Mouse (Mus musculus) CD4-positive helper T cell, adult 2 months (primary cell): ENCODE data around the gene Ncor1.
"Not testable (repeated sequence)": the region's sequence is repeated elsewhere in the genome, so short reads cannot be mapped to it uniquely, and the experiment has no call there.

Experiments
- DNase-seq: peaks from one replicate; pipeline ENCODE4 v3.0.0-alpha.2; 2012; ENCODE audit warnings: low read depth, missing footprints, low spot score

Ncor1 gene

DNA sequence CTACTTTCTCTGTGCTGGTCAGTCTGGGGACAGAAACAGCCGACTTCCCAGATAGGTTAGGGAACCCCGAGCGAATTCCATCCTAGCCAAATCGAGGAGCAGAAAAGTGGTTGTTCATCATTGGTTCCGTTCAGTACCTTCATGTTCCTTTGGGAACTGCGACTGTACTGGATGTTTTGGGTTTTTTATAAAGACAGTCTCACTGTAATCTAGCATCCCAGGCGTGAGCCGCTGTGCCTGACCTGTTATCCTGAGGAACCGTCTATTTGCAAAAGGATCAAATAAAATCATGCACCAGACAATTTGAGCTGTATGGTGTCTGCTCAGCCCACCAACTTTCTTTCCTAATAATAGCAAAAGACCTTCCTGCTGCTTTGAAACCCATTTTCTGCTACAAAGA is 439 bp upstream of the Ncor1 start:
- no peak for DNase-seq

DNA sequence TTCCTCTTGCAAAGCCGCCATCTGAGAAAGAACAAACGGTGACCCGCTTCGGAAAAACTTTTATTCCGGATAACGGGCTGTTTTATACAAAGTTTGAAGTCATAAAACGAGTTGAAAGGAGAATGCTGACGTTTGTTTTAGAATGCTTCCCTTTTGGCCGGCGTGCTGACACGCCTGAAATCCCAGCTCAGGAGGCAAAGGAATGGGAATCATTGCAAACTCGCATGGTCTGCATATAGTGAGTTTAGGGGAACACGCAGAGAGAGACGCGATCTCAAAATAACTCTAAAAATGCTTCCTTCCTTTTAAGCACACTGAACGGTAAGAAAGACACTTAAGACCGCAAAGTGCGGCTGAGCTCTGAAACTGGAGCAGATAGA is 460 bp downstream of the Ncor1 start:
- no peak for DNase-seq

DNA sequence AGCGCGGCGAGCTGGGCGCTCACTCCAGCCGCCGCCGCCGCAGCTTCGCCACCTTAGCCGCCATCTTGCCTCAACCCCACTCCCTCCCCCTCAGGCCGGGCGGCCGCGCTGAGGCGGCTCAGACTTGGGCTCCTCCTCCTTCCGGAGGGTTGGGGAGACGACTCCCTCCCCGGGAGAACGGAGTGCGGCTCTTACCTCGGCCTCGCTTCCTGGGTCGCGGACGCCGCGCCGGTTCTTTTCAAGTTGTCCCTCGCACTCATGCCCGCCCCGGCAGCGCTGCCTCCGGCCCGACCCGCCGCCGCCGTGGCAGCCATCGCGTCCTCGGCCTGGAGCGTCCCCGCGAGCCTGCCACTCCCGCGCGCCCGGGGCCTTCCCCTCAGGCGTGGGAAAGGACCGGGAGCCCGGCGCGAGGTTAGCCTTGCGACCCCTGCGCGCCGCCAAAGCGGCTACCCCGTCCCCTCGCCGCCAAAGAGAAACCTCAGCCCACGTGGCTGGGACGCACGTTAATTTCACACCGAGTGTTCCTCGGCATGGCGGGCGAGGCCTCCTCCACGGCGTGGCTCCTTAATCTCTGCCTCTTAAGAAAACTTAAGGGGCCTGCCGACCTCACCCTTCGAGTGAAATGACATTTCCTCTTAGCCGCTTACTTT is 975 bp downstream of the Ncor1 start:
- peak; percentile 94 for DNase-seq

DNA sequence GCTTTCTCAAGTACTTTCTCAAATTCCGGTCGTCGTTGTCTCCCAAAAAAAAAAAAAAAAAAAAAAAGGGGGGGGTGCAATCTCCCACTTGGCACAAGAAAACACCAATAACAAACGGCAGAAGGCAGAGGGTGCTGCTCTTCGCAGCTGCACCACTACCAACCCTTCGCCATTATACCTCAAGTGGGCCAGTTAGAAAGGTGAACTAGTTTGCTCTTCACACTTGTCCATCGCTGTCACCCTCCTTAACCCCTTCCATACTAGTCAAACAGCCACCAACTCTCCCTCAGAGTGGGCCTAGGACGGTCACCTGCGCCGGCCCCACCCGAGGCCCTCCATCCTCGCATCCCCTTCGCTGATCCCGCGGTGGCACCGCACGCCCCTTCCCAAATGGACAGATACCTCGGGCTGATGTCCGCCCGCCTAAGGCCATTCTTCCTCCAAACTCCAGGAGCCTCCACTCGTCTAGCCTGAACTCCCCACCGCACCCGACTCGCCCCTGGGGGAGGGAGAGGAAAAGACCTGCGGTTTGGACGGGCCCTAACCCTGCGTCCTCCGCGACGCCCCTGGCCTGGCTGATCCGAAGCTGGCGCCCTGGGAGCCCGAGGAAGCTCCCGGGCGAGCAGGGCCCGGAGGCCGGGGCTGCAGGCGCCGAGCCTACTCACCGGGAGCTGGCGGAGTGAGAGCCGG is 1.7 kb downstream of the Ncor1 start:
- peak; percentile 74 for DNase-seq

DNA sequence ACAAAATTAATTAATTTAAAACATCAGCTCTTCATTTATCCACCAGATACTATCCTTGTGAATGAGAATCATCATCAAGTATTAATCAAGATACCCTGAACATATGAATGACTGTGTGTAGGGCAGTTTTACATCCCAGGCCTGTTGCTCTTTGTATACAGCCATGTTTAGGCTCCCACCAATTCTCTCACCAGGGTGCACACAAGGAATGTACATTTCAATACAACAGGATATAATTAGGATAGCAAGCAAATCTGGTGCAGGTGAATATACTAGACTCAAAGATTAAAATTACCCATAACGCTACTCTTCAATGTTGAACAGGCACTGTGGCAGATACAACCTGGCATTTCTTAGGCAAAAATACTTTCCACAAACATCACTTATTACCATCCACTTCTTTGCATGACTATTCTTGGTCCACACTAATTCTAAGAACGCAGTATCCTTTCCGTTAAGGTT is 2.3 kb downstream of the Ncor1 start:
- DNase-seq: no peak

DNA sequence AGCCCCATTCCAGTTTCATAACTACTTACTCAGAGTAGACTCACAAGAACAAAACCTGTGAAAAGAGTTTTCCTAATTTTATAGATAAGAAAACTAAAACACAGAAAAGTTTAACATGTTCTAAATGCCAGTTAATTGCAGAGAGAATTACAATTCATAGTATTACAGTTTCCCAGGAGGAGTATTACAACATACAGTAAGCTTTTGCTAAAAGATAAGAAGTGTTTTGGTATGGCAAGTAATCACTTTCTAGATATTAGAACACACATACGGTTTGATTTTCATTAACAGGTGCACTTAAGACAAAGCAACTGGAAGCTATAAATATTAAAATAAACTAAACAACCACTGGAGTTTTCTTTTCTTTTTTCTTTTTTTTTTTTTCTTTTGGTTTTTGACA is 3.1 kb downstream of the Ncor1 start:
- no peak for DNase-seq

DNA sequence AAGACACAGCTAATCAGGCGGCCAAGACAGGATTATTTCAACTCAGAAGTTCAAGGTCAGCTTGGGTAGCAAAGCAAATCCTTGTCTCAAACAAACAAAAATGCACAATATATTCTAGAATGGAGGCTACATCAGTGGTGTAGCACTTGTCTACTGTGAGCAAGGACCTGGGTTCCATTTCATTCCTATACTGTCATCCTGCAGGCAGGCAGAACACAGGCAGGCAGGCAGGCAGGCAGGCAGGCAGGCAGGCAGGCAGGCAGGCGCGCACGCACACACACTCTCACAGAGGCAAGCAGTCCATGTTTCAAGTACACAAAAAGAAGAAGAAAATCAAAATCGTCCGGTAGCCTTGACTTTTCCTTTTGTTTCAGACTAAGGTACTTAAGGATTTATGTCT is 9.4 kb downstream of the Ncor1 start:
- DNase-seq: no peak

DNA sequence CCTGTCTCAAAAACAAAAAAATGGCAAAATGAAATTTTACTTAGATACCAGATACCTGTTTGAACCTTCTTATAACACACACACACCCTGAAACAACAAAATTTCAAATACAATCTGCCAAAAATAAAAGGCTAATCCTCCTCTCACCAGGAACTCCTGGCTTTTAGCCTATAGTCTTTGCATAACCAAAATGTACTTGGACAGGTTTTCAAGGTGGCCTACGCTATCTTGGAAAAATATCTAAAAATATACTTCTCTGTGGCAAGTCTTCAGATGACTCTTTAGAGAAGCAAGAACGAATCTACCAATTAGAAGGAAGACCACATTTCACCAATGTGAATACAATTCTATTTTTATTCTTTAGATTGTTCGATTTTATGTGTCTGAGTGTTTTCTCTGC is 12.5 kb downstream of the Ncor1 start:
- no peak for DNase-seq

DNA sequence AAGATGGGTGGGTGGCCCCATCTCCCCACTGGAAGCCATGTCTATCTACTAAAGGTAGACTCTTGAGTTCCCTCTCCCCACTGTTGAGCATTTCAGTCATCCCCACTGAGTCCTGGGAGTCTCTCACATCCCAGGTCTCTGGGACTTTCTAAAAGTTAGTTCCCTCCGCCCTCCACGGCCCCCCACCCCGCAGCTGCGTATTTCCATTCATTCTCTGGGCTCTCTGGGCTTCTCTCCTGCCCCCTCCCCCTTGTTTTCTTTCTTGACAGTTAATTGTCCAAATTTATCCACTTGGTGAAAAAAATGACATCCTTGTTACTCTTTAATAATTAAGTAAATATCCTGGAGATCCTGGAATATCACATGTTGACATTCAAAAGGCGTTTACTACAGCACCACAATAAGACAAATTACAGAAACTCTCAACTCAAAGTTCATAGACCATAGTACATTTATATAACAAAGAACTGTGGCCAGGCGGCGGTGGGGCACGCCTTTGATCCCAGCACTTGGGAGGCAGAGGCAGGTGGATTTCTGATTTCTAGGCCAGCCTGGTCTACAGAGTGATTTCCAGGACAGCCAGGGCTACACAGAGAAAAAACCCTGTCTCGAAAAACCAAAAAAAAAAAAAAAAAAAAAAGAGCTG is 17.5 kb downstream of the Ncor1 start:
- DNase-seq: no peak

DNA sequence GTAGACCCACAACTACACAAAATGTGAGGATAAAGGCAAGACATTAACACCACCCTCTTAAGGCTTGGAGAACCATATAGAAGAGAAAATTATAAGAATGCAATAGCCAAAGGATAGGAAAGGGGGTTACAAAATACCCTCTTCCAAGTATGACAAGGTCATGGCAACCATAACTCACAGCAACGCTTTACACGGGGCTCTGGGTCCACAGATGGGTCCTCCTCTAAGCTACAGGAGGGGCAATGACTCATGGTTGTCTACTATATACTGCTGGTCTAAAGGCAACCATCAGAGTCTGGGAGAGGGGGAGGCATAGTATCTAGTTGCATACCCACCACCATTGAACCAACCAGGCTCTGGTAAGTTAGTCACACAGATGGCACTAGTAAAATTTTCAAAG is 26.1 kb downstream of the Ncor1 start:
- no peak for DNase-seq

DNA sequence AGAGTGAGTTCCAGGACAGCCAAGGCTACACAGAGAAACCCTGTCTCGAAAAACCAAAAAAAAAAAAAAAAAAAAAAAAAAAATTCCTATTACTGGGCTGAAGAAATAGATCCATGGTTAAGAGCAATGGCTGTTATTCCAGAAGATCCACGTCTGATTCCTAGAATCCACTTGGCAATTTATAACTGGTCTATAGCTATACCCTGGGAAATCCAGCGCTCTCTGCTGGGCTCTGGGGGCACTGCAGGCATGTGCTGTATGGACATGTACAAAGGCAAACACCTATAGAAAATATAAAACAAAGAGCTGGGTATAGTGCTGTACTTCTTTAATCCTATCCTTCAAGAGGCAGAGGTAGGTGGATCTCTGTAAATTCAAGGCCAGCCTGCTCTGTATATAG is 31.2 kb downstream of the Ncor1 start:
- peak; percentile 47 for DNase-seq

DNA sequence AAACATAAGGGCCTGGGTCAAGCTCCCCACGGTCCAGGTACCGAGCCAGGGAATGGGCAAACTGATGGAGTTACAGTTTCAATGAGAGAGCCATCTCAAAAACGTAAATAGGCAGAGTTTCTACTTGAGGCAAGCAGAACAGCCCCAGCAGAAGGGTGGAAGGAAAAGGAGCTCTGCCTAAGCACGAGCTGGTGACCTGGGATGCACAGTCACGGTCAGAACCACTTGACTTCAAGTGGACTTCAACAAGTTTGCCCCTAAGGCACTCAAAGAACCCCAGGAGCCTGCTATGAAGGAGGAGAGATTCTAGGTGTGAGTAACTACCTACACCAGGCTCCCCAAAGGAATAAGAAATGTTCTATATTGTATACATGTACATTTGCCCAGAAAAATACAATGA is 32.1 kb downstream of the Ncor1 start:
- DNase-seq: no peak

DNA sequence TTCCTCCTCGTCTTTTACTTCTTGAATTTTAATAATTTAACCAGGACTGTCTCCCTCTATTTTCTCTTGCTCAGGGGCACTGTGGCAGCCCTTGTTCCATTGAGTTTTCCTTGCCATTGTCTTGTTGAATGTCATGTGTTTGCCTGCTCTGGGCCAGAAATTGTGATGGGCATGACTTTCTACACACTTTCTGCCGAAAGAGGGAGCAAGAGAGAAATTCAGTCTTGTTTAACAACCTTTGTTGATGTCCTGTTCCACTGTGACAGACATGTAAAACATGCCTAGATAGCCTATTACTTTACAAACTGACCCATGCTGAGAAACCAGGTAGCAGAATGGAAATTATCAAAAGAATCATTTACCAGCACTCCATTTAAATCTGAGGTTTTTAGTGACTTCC is 33.8 kb downstream of the Ncor1 start:
- DNase-seq: no peak

DNA sequence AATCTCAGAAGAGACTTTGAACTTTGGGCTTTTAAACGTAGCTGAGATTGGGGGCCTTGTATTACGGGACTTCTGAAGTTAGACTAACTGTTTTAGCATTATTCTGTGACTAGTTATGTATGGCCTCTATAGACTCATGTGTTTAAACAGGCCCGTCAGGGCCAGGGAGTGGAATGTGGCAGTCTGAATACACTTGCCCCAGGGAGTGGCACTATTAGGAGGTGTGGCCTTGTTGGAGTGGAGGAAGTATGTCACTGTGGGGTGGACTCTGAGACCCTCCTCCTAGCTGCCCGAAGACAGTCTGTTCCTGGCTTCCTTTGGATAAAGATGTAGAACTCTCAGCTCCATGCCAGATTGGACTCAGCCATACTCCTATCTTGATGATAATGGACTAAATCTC is 43.3 kb downstream of the Ncor1 start:
- DNase-seq: no peak

DNA sequence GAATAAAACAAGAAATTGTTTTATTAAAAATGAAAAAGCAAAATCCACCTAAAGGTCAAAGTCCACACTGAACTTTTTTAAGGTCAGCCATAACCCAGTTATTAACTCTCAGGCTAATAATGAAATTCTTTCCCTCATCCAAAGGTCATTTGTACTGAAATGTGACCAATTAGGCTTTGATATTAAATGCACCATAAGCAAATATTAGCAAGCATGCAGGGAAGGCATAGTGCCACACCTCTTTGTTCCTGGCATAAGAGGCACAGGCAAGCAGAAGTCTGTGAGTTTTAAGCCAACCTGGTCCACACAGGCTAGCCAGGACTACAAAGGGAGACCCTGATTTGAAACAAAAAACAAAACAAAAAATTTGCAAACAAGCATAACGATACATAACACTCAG is 48.7 kb downstream of the Ncor1 start:
- no peak for DNase-seq

DNA sequence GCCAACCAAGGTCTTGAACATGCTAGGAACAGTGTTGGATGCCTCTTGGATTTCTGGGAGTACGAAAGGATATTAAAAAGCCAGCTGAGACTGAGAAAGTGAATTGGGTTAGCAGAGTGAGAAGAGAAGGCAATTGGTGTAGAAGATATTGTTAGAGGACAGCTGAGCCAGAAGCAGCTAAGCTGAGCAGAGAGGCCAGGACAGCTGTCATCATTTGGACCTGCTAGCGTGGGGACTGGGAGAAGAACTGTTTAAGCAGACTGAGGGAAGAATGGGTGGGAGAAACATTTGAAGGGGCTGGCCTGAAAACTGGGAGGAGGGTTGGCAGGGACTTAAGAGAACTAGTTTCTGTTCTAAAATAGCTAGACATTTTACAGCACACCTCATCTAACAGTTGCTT is 49.5 kb downstream of the Ncor1 start:
- DNase-seq: no peak

DNA sequence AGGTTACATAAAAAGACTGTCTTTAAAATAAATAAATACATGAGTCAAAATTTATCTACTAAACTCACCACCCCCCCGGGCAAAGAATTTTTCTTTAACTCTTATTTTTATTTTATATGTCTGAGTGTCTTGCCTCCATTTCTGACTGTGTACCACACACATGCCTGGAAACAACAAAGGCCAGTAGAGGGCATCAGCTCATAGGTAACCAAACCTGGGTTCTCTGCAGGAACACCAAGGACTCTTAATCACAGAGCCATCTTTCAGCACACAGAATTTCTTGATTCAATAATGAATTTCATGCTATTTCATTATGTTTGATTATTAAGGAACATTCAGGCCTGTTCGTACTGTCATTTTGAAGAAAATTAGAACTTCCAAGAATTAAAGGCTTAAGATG is 61.9 kb downstream of the Ncor1 start:
- DNase-seq: peak; percentile 48

DNA sequence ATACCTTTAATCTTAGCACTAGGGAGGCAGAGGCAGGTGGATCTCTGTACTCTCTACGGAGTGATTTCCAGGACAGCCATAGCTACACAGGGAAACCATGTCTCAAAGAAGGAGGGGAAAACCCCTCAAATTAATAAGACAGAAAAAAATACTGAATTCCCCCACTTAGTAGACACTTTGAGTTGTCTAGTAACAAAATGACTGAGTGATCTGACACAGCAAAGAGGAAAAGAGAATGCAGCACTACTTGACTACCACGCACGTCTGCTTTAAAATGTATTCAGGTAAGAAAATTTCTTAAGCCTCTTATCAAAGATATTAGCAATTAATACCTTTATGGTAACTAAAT is 70.0 kb downstream of the Ncor1 start:
- DNase-seq: no peak

DNA sequence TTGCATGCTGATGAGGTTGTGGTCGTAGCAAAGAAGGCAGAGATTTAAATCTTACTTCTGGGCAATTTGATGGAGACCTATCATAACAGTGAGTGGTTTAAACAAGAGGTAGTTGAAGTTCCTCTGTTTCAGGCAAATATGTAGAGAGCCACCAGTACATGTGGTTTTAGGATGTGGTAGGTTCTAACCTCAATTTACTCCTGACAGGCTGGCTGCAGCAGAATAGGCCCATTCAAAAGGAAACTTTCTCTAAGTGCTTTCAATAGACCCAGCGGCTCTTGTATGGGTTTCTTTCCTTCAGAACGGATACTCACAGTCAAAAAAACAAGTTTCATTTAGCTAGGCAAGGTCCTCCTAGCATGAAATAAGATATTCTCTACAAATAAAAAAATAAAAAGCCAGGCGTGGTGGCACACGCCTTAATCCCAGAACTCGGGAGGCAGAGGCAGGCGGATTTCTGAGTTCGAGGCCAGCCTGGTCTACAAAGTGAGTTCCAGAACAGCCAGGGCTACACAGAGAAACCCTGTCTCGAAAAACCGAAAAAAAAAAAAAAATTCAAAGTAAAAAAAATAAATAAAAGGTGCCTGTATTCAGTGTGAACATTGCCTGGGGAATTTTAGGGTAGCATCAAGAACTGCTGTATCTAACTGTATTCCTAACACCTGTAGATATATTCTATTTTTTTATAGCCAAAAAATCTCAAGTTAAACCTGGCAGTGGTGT is 70.6 kb downstream of the Ncor1 start:
- DNase-seq: peak; percentile 65

DNA sequence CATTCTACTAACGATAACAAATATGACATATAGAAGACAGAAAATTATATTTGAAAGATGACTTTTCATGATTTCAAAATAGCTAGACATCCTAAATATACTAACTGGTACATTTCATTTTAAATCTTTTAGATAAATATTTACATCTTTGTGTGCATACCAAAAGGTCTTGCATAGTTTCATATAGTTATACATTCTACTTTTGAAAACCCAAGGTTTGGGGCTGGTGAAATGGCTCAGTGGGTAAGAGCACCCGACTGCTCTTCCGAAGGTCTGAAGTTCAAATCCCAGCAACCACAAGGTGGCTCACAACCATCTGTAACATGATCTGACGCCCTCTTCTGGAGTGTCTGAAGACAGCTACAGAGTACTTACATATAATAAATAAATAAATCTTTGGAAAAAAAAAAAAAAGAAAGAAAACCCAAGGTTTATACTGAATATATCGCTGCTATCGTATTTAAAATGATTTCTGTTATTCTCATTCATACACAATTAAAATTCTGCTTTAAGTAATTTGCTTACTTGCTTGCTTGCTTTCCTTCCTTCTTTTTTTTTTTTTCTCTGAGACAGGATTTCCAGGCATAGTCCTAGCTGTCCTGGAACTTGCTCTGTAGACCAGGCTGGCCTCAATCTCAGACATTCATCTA is 81.0 kb downstream of the Ncor1 start:
- DNase-seq: not testable (repeated sequence)

DNA sequence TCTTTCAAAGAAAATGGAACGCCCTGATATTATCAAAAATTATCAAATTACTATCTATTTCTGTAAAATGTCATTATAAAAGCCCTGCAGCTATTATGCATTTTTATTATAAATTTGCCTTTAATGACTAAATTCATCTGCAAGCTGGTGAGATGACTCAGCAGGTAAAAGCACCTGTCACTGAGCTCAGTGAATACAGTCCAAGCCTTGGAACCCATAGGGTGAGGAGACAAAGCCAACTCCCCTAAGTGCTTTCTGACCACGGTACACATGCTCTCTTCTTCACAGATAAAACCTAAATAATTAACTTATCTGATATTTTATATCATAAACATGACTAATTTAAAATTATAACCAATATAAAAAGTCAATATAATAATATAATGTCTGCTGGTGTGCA is 86.6 kb downstream of the Ncor1 start:
- DNase-seq: no peak

DNA sequence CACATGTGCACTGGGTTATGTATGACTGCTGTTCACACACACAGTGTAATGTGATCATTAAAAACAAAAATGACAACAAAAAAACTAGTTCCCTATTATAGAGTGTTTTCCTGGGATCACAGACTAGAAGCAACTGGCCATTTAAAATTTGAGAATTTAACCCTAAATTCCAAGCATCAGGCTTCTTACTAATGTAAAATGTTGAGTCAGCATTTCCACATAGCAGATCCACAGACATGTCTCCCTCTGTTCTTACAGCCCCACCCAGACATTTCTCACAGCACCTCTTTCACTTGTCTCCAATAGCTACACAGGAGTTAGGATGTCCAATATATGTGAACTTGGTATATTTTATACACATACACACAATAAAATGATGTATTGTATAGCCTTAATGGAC is 88.4 kb downstream of the Ncor1 start:
- no peak for DNase-seq
